Mouse (Mus musculus) E14TG2a.4 (cell line): Measurements from ENCODE around the gene Auh.

Source experiments
- CTCF ChIP-seq: conservative IDR thresholded peaks from 2 replicates; pipeline ENCODE4 v1.5.1; 2014; ENCODE audit warnings: low read length
- POU5F1 ChIP-seq: IDR thresholded peaks from 2 replicates; pipeline ENCODE4 v1.6.1; 2014; ENCODE audit warnings: low read length, borderline replicate concordance

- no peak for TF ChIP-seq CTCF
- no peak for TF ChIP-seq POU5F1
These were observed 14.6 kb upstream of the Auh start for GRCm38 (mm10) chr13:52944116-52944515.
